Mouse (Mus musculus) midbrain, embryonic 11.5 days (tissue): ENCODE data around the gene Polg. TPM values are rescaled to one million over a fixed set of nuclear protein-coding genes. Genes with fewer than 3 reads are reported as not detected.

Source experiments
- ATAC-seq: fragments of 200-750 bp; cut with Nextera tagmentation; 2 replicates; pipeline ENCODE4 v1.8.0; 2017; ENCODE audit warnings: moderate TSS enrichment, moderate library complexity; ENCODE audit not compliant: low FRiP score
- DNase-seq: peaks from one replicate; pipeline ENCODE4 v3.0.0; 2015; ENCODE audit warnings: low spot score; ENCODE audit errors: missing footprints
- H3K27ac ChIP-seq: fragments of 300-500 bp; sonication (generic); 2 replicates; pipeline ENCODE4 v1.5.1; 2014; ENCODE audit warnings: low read depth, low read length
- H3K27me3 ChIP-seq: fragments of 300-500 bp; sonication (generic); 2 replicates; pipeline ENCODE4 v1.6.1; 2014; ENCODE audit warnings: mild to moderate bottlenecking, low read length, moderate library complexity, mixed read lengths; ENCODE audit not compliant: control insufficient read depth, insufficient read depth
- H3K36me3 ChIP-seq: fragments of 300-500 bp; sonication (generic); 2 replicates; pipeline ENCODE4 v1.6.1; 2014; ENCODE audit warnings: mild to moderate bottlenecking, low read length, moderate library complexity, mixed read lengths; ENCODE audit not compliant: control insufficient read depth, insufficient read depth
- H3K4me1 ChIP-seq: fragments of 300-500 bp; sonication (generic); 2 replicates; pipeline ENCODE4 v1.6.1; 2014; ENCODE audit warnings: low read length; ENCODE audit not compliant: control insufficient read depth, insufficient read depth
- H3K4me2 ChIP-seq: fragments of 300-500 bp; sonication (generic); 2 replicates; pipeline ENCODE4 v1.6.1; 2014; ENCODE audit warnings: mild to moderate bottlenecking, moderate library complexity
- H3K4me3 ChIP-seq: fragments of 300-500 bp; sonication (generic); 2 replicates; pipeline ENCODE4 v1.5.1; 2014; ENCODE audit warnings: low read depth, low read length
- H3K9ac ChIP-seq: fragments of 300-500 bp; sonication (generic); 2 replicates; pipeline ENCODE4 v1.6.1; 2014; ENCODE audit warnings: low read length
- H3K9me3 ChIP-seq: fragments of 300-500 bp; sonication (generic); 2 replicates; pipeline ENCODE4 v1.6.1; 2016; ENCODE audit warnings: low read length; ENCODE audit not compliant: control insufficient read depth
- WGBS: fragments of 180-500 bp; shearing (Covaris S2); extraction: QIAGEN DNeasy Blood & Tissue Kit; methylation state at CpG from one replicate; pipeline ENCODE4 v1.1.7; 2014; 5-methylcytosine and 5-hydroxymethylcytosine counted together
- polyA plus RNA-seq: library from polyadenylated mRNA; unstranded; fragments of >200 nt; fragmentation: Nextera tagmentation; extraction: Ambion mirVana; gene quantifications from 2 replicates; pipeline ENCODE4 v1.2.1, GENCODE M21; 2014

The Polg gene
- polyA plus RNA-seq, 1 experiment from 2014 or later = 26.7 TPM

DNA sequence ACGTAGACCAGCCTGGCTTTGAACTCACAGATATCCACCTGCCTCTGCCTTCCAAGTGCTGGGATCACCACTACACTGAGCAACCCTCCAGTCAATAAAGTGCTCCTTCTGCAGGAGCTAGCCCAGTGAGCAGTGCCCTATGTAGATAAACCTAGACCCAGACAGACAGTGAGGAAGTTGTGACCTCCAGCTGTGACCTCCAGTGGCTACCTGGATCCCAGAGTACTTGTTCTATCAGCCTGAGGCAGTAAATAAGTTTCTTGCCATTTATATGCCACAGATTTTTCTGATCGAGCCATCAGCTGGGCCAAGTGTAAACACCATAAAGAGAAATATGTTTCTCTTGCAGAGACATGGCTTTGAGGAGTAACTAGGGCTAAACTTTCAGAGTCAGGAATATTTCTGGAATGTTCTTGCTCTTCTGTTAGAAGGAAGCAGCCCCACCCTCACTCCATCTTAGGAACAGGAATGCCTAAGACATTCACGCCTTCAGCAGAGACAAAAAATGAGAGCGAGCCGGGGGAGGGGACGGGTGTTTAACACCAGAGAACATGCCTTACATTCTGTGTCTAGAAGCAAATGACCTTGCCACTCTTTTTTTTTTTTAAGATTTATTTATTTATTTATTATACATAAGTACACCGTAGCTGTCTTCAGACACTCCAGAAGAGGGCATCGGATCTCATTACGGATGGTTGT lies 7.5 kb upstream of the Polg start:
- Histone ChIP-seq H3K36me3 (no peaks in the 10 kb centered on the region), H3K9me3 (no peaks in the 10 kb centered on the region), H3K9ac (no peak overlapping the region), H3K4me1 (no peaks in the 10 kb centered on the region), H3K27me3 (no peaks in the 10 kb centered on the region; the same call in 1 of the 2 replicates), H3K4me3 (no peak overlapping the region), H3K4me2 (no peak overlapping the region), H3K27ac (no peak overlapping the region)
- DNase-seq (peak; percentile 68), ATAC-seq (no peak)
- WGBS = 94% methylated on average over 9 of the region's 9 CpGs

DNA sequence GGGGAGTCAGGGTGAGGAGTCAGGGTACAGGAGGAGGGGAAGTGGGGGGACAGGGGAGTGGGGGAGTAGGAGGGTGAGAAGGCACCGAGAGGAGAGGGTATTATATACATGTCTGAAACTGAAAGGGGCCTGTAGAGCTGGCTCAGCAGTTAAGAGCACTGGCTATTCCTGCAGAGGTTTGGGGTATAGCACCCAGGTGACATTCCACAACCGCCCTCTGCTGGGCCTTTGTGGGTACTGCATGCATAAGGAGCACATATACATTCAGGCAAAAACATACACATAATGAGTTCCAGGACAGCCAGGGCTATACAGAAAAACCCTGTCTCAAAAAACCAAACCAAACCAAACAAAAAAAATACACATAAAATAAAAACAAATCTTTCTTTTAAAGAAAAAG lies 6.6 kb upstream of the Polg start:
- 49% methylated on average over 2 of the region's 2 CpGs for WGBS
- H3K9me3 ChIP-seq = no peaks in the 10 kb centered on the region
- H3K27ac ChIP-seq = no peak overlapping the region
- H3K4me3 ChIP-seq = no peak overlapping the region
- H3K27me3 ChIP-seq = peaks cover 7% of the 10 kb centered on the region; the same call in 1 of the 2 replicates
- ATAC-seq (no peak), DNase-seq (peak; percentile 82)
- H3K4me2 ChIP-seq = no peak overlapping the region
- peaks cover 2% of the 10 kb centered on the region; the same call in 1 of the 2 replicates for H3K4me1 ChIP-seq
- H3K9ac ChIP-seq = no peak overlapping the region
- H3K36me3 ChIP-seq = no peaks in the 10 kb centered on the region

DNA sequence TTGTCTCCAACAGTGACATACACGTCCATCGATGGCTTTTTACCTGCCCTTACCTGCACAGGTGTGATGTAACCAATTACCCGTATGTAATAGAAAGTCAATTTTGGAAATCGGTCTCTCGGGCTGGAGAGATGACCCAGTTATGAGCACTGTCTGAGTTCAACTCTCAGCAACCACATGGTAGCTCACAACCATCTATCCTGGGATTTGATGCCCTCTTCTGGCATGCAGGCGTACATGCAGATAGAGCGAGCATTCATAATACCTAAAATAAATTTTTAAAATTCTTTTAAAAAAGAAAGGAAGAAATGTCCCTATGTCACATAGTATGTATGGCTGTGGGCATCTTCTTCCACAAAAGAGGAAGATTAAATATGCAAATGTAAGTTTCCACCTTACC lies 5.3 kb upstream of the Polg start:
- no peaks in the 10 kb centered on the region for H3K9me3 ChIP-seq
- peaks cover 7% of the 10 kb centered on the region; the same call in 1 of the 2 replicates for H3K4me1 ChIP-seq
- H3K4me3 ChIP-seq = no peak overlapping the region
- H3K27ac ChIP-seq = no peak overlapping the region
- H3K4me2 ChIP-seq = no peak overlapping the region
- no peak for ATAC-seq
- DNase-seq = no peak
- peaks cover 8% of the 10 kb centered on the region; the same call in 1 of the 2 replicates for H3K27me3 ChIP-seq
- WGBS = 66% methylated on average over 7 of the region's 7 CpGs
- no peaks in the 10 kb centered on the region for H3K36me3 ChIP-seq
- H3K9ac ChIP-seq = no peak overlapping the region

DNA sequence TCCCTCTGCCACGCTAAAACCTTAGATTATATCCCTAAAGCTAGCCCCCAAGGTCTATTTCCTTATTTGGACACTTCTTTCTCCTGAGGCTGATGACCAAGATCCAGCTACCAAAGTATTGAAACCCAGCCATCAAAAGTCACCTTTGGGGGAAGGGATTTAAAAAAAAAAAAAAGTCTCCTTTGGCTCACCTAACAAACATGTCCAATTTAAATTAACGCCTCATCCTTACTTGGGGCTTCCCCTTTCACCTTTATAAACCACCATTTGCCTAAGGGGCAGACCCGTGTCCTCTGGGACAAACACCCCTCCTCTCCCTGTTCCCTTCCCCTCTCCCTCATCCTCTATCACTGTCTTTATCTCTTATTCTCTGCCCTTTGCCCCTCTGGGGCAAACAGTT lies 4.6 kb upstream of the Polg start:
- H3K27me3 ChIP-seq = peaks cover 8% of the 10 kb centered on the region; the same call in 1 of the 2 replicates
- ATAC-seq (no peak), DNase-seq (peak; percentile 77)
- H3K9me3 ChIP-seq = no peaks in the 10 kb centered on the region
- no peak overlapping the region for H3K4me2 ChIP-seq
- H3K4me1 ChIP-seq = peaks cover 7% of the 10 kb centered on the region; the same call in 1 of the 2 replicates
- no peak overlapping the region for H3K4me3 ChIP-seq
- no peaks in the 10 kb centered on the region for H3K36me3 ChIP-seq
- 57% methylated on average over 3 of the region's 3 CpGs for WGBS
- no peak overlapping the region for H3K9ac ChIP-seq
- no peak overlapping the region for H3K27ac ChIP-seq

DNA sequence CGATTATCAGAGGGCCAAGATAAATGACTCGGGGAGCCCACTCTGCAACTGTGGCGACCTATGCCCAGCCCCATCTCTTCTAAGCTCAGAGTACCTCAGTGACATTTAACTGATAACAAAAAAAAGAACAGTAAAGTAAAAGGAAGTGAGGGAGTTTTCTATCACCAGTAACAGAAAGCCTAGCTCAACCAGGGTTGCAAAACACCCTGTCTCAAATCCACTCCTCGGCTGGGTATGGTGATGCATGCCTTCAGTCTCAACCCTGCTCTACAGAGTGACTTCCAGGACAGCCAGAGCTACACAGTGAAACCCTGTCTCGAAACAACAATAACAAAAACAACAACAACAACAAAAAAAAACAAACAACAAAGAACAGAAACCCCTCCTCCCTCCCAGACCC lies 3.6 kb upstream of the Polg start:
- Histone ChIP-seq H3K9ac (no peak overlapping the region), H3K4me1 (peaks cover 15% of the 10 kb centered on the region), H3K27me3 (peaks cover 8% of the 10 kb centered on the region; the same call in 1 of the 2 replicates), H3K27ac (no peak overlapping the region), H3K36me3 (no peaks in the 10 kb centered on the region), H3K4me2 (no peak overlapping the region), H3K4me3 (no peak overlapping the region), H3K9me3 (no peaks in the 10 kb centered on the region)
- WGBS = 80% methylated on average over 5 of the region's 5 CpGs
- DNase-seq = peak; percentile 80
- ATAC-seq = no peak

DNA sequence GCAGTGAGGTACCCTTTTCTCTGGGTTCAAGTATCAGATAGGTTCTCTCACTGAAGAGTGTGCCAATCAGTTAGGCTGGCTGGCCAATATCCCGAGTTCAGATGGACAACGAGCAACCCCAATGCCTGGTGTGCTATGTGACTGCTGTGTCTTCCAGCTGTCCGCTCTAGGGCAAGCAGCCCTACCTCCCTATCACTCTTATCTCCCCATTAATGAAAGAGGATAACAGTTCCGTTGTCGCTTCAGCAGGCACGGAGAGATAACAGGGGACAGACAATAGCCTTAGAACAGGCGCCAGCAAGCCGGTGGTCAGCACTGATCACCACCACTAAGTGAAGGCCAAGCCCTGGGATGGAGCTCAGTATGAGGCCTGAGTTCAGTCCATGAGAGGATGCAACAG lies 2.8 kb upstream of the Polg start:
- Histone ChIP-seq H3K4me3 (no peak overlapping the region), H3K27ac (no peak overlapping the region), H3K9me3 (no peaks in the 10 kb centered on the region), H3K4me2 (no peak overlapping the region), H3K36me3 (no peaks in the 10 kb centered on the region), H3K27me3 (peaks cover 12% of the 10 kb centered on the region; the same call in 1 of the 2 replicates), H3K4me1 (peaks cover 20% of the 10 kb centered on the region), H3K9ac (no peak overlapping the region)
- ATAC-seq (no peak), DNase-seq (peak; percentile 72)
- WGBS = 38% methylated on average over 8 of the region's 8 CpGs

DNA sequence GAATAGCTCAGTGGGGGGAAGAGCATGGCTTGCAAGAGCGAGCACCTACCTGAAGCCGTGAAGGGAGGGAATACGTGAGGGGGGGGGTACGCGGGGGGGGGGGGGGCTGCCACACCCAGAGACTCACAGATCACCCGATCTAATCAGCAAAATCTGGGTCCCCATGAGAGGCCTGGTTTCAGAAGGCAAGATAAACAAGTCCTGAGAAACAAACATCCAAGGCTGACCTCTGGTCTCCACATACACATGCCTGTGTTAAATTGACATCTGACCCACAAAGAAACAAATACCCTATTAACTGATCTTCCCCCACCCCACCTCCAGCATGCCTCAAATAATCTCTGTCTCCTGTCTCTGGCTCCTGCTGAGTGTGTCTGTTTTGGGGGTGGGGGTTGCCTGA lies 1.8 kb upstream of the Polg start:
- H3K36me3 ChIP-seq = no peaks in the 10 kb centered on the region
- no peak overlapping the region for H3K9ac ChIP-seq
- WGBS = 8% methylated on average over 5 of the region's 6 CpGs
- H3K4me3 ChIP-seq = 0 out of 2 replicates have a peak overlapping the region, but pooled peaks have one; percentile 13
- H3K27me3 ChIP-seq = peaks cover 12% of the 10 kb centered on the region; the same call in 1 of the 2 replicates
- H3K4me2 ChIP-seq = peak overlapping the region; percentile 83; the same call in 1 of the 2 replicates
- H3K27ac ChIP-seq = no peak overlapping the region
- no peaks in the 10 kb centered on the region for H3K9me3 ChIP-seq
- DNase-seq = peak; percentile 61
- ATAC-seq = no peak
- peaks cover 20% of the 10 kb centered on the region for H3K4me1 ChIP-seq

DNA sequence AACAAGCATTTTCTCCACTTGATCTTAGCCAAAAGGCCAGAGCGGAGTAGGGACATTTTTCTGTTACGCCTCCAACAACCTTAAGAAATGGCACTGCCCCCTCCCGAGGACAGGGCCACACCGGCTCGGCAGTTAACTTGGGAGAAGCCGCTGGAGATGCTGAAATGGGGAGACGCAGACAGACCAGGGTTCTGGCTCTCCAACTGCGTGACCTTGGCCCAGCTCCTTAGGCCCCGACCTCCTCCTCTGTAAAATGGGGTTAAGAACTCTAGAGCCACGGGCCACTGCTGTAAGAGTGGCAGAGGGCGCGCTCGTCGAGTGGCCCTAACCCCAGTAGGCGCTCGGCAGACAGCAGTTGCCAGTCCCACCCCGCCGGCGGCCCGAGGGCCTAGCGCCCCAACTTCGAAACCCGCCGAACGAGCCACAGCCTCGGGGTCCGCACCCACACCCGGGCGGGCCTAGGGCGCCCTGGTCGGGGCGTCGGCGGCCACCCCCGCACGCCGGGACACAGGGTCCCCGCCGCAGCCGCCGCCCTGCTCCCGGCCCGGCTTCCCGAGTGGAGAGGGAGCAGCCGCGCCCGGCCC lies 609 bp downstream of the Polg start:
- Histone ChIP-seq H3K36me3 (peaks cover 7% of the 10 kb centered on the region; the same call in 1 of the 2 replicates), H3K4me2 (peak overlapping the region; percentile 83), H3K27me3 (peaks cover 12% of the 10 kb centered on the region; the same call in 1 of the 2 replicates), H3K4me3 (peak overlapping the region; percentile 92), H3K27ac (no peak overlapping the region), H3K9ac (peak overlapping the region; percentile 85), H3K4me1 (peaks cover 20% of the 10 kb centered on the region), H3K9me3 (no peaks in the 10 kb centered on the region)
- peak; percentile 66 for ATAC-seq
- DNase-seq = peak; percentile 94
- WGBS = under 1% methylated on average over 43 of the region's 47 CpGs

DNA sequence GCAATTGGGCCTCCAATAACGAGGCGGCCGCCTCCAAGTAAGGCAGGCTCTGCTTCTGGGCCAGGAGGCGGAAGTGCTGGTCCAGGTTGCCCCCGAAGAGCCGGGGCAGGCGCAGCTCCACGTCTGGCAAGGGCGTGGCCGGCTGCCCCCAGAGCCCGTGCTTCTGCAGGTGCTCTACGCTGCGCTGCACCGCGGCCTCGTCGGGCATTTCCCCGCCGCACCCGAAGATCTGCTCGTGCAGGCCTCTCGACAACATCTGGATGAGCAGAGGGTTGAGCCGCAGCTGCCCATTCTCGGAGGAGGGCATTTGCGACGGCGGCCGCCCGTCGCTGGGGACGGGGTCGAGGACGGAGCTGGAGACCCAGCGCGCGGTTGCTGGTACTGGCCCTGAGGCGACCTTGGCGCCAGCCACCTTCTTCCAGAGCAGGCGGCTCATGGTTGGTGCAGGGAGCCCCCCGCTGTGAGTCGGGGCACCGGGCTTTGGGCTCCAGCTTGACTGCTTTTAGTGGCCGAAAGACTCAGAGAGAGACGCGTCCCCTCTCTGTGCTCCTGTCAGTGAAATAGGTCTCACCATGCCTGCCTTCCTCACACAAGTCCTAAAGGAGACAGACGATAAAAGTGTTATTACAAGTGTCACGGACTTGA lies 1.3 kb downstream of the Polg start:
- no peaks in the 10 kb centered on the region for H3K9me3 ChIP-seq
- no peak overlapping the region for H3K27ac ChIP-seq
- H3K4me1 ChIP-seq = peaks cover 20% of the 10 kb centered on the region
- H3K36me3 ChIP-seq = peaks cover 8% of the 10 kb centered on the region; the same call in 1 of the 2 replicates
- WGBS = 8% methylated on average over 47 of the region's 47 CpGs
- peak overlapping the region; percentile 85 for H3K9ac ChIP-seq
- H3K4me3 ChIP-seq = peak overlapping the region; percentile 92
- DNase-seq (peak; percentile 94), ATAC-seq (no peak)
- peaks cover 12% of the 10 kb centered on the region; the same call in 1 of the 2 replicates for H3K27me3 ChIP-seq
- H3K4me2 ChIP-seq = peak overlapping the region; percentile 83
